Mouse (Mus musculus) neural tube, embryonic 14.5 days (tissue): ENCODE data around the gene Ift43. TPM values are rescaled to one million over a fixed set of nuclear protein-coding genes. Genes with fewer than 3 reads are reported as not detected.

Source experiments
- polyA plus RNA-seq: library from polyadenylated mRNA; unstranded; fragments of >200 nt; fragmentation: Nextera tagmentation; extraction: Ambion mirVana; gene quantifications from 2 replicates; pipeline ENCODE4 v1.2.1, GENCODE M21; 2014

Ift43 gene
- polyA plus RNA-seq, 1 experiment from 2014 or later, result 38.1 TPM

Other genes with a start within 250 kb of the Ift43 start
- gene Tgfb3, start 3.5 kb upstream of the Ift43 start, polyA plus RNA-seq, result 2.8 and 4.1 TPM in 2 replicates
- gene Gpatch2l, start 159.3 kb downstream of the Ift43 start, polyA plus RNA-seq, result 25.9 and 29.1 TPM in 2 replicates